Comparison of ENCODE assay signal across 8 mouse cellular contexts in the genomic region with DNA sequence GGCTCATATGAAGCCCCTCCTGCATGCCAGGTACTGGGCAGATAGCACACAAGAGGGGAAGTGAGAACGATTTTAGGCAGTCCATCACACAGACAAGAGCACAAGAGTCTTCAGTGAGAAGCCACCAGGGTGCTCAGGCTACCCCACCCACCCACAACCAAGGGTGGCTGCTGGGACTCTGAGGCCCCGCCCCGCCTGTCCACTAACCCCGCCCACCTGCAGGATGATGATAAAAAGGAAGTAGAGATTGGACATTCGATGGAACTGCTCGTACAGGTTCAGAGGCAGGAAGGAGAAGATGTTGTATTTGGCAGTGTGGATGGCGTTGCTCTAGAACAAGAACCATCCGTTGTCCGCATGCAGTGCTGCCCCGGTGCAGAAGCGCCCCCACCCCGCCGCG. TPM values are rescaled to one million over a fixed set of nuclear protein-coding genes. Genes with fewer than 3 reads are reported as not detected.
DNase-seq lines count a peak whose midpoint lies in the region; ATAC-seq and TF ChIP-seq lines count a peak whose summit lies in the region.

No protein-coding gene starts in this region.

- no peak for DNase-seq in kidney, adult 8-10 months
- DNase-seq in c-Kit-positive CD71-positive TER-119-negative erythroid progenitor cells, embryonic 14.5 days (ENCODE audit: low read depth) = peak; percentile 66
- DNase-seq in spleen, adult 18-20 months = peak; percentile 42 to 50
- no peak for DNase-seq in layer of hippocampus, adult 8-10 months (ENCODE audit: low spot score in 2 of 2)
- DNase-seq in cerebellum, postnatal 14 days = no peak
- DNase-seq in gastrocnemius, adult 2 months = no peak

- no peak overlapping the region for H3K27ac ChIP-seq in kidney, embryonic 14.5 days (ENCODE audit: low read depth, low read length)
- no peak overlapping the region for H3K27ac ChIP-seq in intestine, postnatal 0 days (ENCODE audit: low read depth, low read length)
- no peak overlapping the region for H3K27ac ChIP-seq in gastrocnemius, adult 2 months

- WGBS in kidney, embryonic 14.5 days = 11% methylated on average over 14 of the region's 14 CpGs
- WGBS in intestine, postnatal 0 days = 8% methylated on average over 14 of the region's 14 CpGs

- 0 out of 2 replicates have a peak, but pooled peaks cover 3% of the 10 kb centered on the region for H3K4me1 ChIP-seq in kidney, embryonic 14.5 days (ENCODE audit: control insufficient read depth, insufficient read depth, low read length)
- no peaks in the 10 kb centered on the region; the same call in 1 of the 2 replicates for H3K4me1 ChIP-seq in intestine, postnatal 0 days (replicated peaks; ENCODE audit: control insufficient read depth, insufficient read depth, low read length)

- H3K4me3 ChIP-seq in kidney, embryonic 14.5 days (ENCODE audit: low read length) = 0 out of 2 replicates have a peak overlapping the region, but pooled peaks have one; percentile 9
- peak overlapping the region; percentile 9; the same call in 1 of the 2 replicates for H3K4me3 ChIP-seq in intestine, postnatal 0 days (ENCODE audit: low read depth, low read length)
- no peak overlapping the region for H3K4me3 ChIP-seq in gastrocnemius, adult 2 months

- no peak for ATAC-seq in kidney, embryonic 14.5 days (ENCODE audit: low FRiP score, low TSS enrichment)
- no peak for ATAC-seq in intestine, postnatal 0 days

- H3K27me3 ChIP-seq in kidney, embryonic 14.5 days (ENCODE audit: control insufficient read depth, insufficient read depth, low read length) = peaks cover 29% of the 10 kb centered on the region
- H3K27me3 ChIP-seq in intestine, postnatal 0 days (replicated peaks; ENCODE audit: control insufficient read depth, insufficient read depth, low read length) = peaks cover 20% of the 10 kb centered on the region

- no peaks in the 10 kb centered on the region for H3K36me3 ChIP-seq in kidney, embryonic 14.5 days (ENCODE audit: control insufficient read depth, insufficient read depth, low read length)
- H3K36me3 ChIP-seq in intestine, postnatal 0 days (ENCODE audit: control insufficient read depth, insufficient read depth) = no peaks in the 10 kb centered on the region

- peak overlapping the region; percentile 16 for H3K4me2 ChIP-seq in kidney, embryonic 14.5 days (replicated peaks; ENCODE audit: low read depth, low read length)
- H3K4me2 ChIP-seq in intestine, postnatal 0 days (replicated peaks; ENCODE audit: low read depth) = peak overlapping the region; percentile 38

- TF ChIP-seq CTCF in intestine, postnatal 0 days (IDR thresholded peaks at IDR 0.05; ENCODE audit: low read depth) = no peak
- no peak for TF ChIP-seq CTCF in gastrocnemius, adult 2 months (IDR thresholded peaks at IDR 0.05)

- intact Hi-C loops in gastrocnemius, adult 2 months (cut with DNase I) = no loop called here

- H3K9me3 ChIP-seq in kidney, embryonic 14.5 days (ENCODE audit: control insufficient read depth, low read length) = no peaks in the 10 kb centered on the region
- no peaks in the 10 kb centered on the region for H3K9me3 ChIP-seq in intestine, postnatal 0 days (ENCODE audit: control insufficient read depth)

- H3K9ac ChIP-seq in kidney, embryonic 14.5 days (ENCODE audit: low read depth, low read length) = no peak overlapping the region
- no peak overlapping the region for H3K9ac ChIP-seq in intestine, postnatal 0 days (ENCODE audit: low read depth, low read length)

RNA-seq across cellular contexts. Expression of gene Atp8b3, which starts 3.9 kb away (rescaled TPM):
- 0.22 and 0.24 TPM in 2 replicates for polyA plus RNA-seq in kidney, embryonic 14.5 days (2014; fragmentation: Nextera tagmentation; extraction: Ambion mirVana)
- 0.03 TPM in 2 replicates for polyA plus RNA-seq in intestine, postnatal 0 days (2015; fragmentation: Nextera tagmentation; extraction: Ambion mirVana)
- total RNA-seq in layer of hippocampus, adult 8-10 months (2022) = 1 to 10 TPM in 1 of 4 experiments, under 1 TPM in 3; 0.11 to 1.2 (median 0.17) TPM
- not detected for total RNA-seq in gastrocnemius, adult 2 months (2021)

RNA-seq across cellular contexts. Expression of gene Rexo1, which starts 26.3 kb away (rescaled TPM):
- 25.8 and 31.3 TPM in 2 replicates for polyA plus RNA-seq in kidney, embryonic 14.5 days (2014; fragmentation: Nextera tagmentation; extraction: Ambion mirVana)
- polyA plus RNA-seq in intestine, postnatal 0 days (2015; fragmentation: Nextera tagmentation; extraction: Ambion mirVana) = 9.1 and 10.1 TPM in 2 replicates
- total RNA-seq in layer of hippocampus, adult 8-10 months (2022) = 10 to 100 TPM; 45.3 to 53.2 (median 49.5) TPM
- total RNA-seq in gastrocnemius, adult 2 months (2021) = 10 to 100 TPM in 1 of 2 experiments, 1 to 10 TPM in 1; 9.8 to 10.4 TPM

RNA-seq across cellular contexts. Expression of gene Onecut3, which starts 40.4 kb away (rescaled TPM):
- not detected in 2 replicates for polyA plus RNA-seq in kidney, embryonic 14.5 days (2014; fragmentation: Nextera tagmentation; extraction: Ambion mirVana)
- 0.05 and 0.09 TPM in 2 replicates for polyA plus RNA-seq in intestine, postnatal 0 days (2015; fragmentation: Nextera tagmentation; extraction: Ambion mirVana)
- total RNA-seq in layer of hippocampus, adult 8-10 months (2022) = under 1 TPM in 1 of 4 experiments, not detected in 3; 0.06 TPM
- not detected for total RNA-seq in gastrocnemius, adult 2 months (2021)

RNA-seq across cellular contexts. Expression of gene Klf16, which starts 42.0 kb away (rescaled TPM):
- polyA plus RNA-seq in kidney, embryonic 14.5 days (2014; fragmentation: Nextera tagmentation; extraction: Ambion mirVana) = 10.1 and 10.2 TPM in 2 replicates
- 4.8 and 5.3 TPM in 2 replicates for polyA plus RNA-seq in intestine, postnatal 0 days (2015; fragmentation: Nextera tagmentation; extraction: Ambion mirVana)
- total RNA-seq in layer of hippocampus, adult 8-10 months (2022) = 10 to 100 TPM; 47.5 to 51.9 (median 49.3) TPM
- total RNA-seq in gastrocnemius, adult 2 months (2021) = 1 to 10 TPM in 1 of 2 experiments, under 1 TPM in 1; 0.92 to 1.9 TPM

RNA-seq across cellular contexts. Expression of gene Abhd17a, which starts 55.1 kb away (rescaled TPM):
- 125 and 130 TPM in 2 replicates for polyA plus RNA-seq in kidney, embryonic 14.5 days (2014; fragmentation: Nextera tagmentation; extraction: Ambion mirVana)
- polyA plus RNA-seq in intestine, postnatal 0 days (2015; fragmentation: Nextera tagmentation; extraction: Ambion mirVana) = 116 and 117 TPM in 2 replicates
- 100 to 1,000 TPM; 144 to 155 (median 147) TPM for total RNA-seq in layer of hippocampus, adult 8-10 months (2022)
- 10 to 100 TPM; 60.6 to 61.7 TPM for total RNA-seq in gastrocnemius, adult 2 months (2021)

Comparison
In these comparisons a context has a peak if more than half of its experiments do, and no peak if none do; other contexts are left out.
1. DNase-seq: peak in c-Kit-positive CD71-positive TER-119-negative erythroid progenitor cells, embryonic 14.5 days (single experiment) and spleen, adult 18-20 months (2 of 2); none in kidney, adult 8-10 months (0 of 2), layer of hippocampus, adult 8-10 months (0 of 2), cerebellum, postnatal 14 days (0 of 2) and gastrocnemius, adult 2 months (single experiment).
2. RNA of gene Rexo1, which starts 26.3 kb away (total RNA-seq): 45.3 to 53.2 TPM in layer of hippocampus, adult 8-10 months; 9.8 to 10.4 TPM in gastrocnemius, adult 2 months; every median in the first group is over 4 times any median in the second.